Mouse (Mus musculus) thymus, adult 2 months (tissue): ENCODE data around the gene Foxk1. TPM values are rescaled to one million over a fixed set of nuclear protein-coding genes. Genes with fewer than 3 reads are reported as not detected.

Experiments used
- DNase-seq: peaks from one replicate; pipeline ENCODE4 v3.0.0; 2021
- H3K27ac ChIP-seq: fragments of 200-500 bp; 2 replicates; pipeline ENCODE4 v1.5.1; 2012; ENCODE audit warnings: low read length, control low read depth; ENCODE audit not compliant: control insufficient read depth, insufficient read depth
- H3K27me3 ChIP-seq: fragments of 200-500 bp; 2 replicates; pipeline ENCODE4 v1.6.1; 2012; ENCODE audit warnings: mild to moderate bottlenecking, low read length, moderate library complexity, mixed read lengths; ENCODE audit not compliant: control insufficient read depth, insufficient read depth
- H3K36me3 ChIP-seq: fragments of 200-500 bp; 2 replicates; pipeline ENCODE4 v1.6.1; 2012; ENCODE audit warnings: mild to moderate bottlenecking, low read length, moderate library complexity; ENCODE audit not compliant: control insufficient read depth, insufficient read depth
- H3K4me1 ChIP-seq: fragments of 200-500 bp; replicated peaks from 2 replicates; pipeline ENCODE4 v1.6.1; 2012; ENCODE audit warnings: low read length; ENCODE audit not compliant: control insufficient read depth, insufficient read depth
- H3K4me3 ChIP-seq: fragments of 200-500 bp; 2 replicates; pipeline ENCODE4 v1.5.1; 2012; ENCODE audit warnings: mild to moderate bottlenecking, low read length, control low read depth, moderate library complexity; ENCODE audit not compliant: control insufficient read depth, insufficient read depth
- CTCF ChIP-seq: fragments of 200-500 bp; IDR thresholded peaks from 2 replicates; pipeline ENCODE4 v1.5.1; 2012; ENCODE audit warnings: mild to moderate bottlenecking, control low read depth, low read length, moderate library complexity, borderline replicate concordance; ENCODE audit not compliant: control insufficient read depth, poor library complexity, insufficient read depth; ENCODE audit errors: extremely low read depth
- POLR2A ChIP-seq: fragments of 200-500 bp; IDR thresholded peaks from 2 replicates; pipeline ENCODE4 v1.6.1; 2012; ENCODE audit warnings: mild to moderate bottlenecking, low read length, control low read depth, moderate library complexity; ENCODE audit not compliant: control insufficient read depth, poor library complexity, insufficient read depth; ENCODE audit errors: extremely low read depth
- WGBS: fragments of 180-500 bp; shearing (Covaris S2); methylation state at CpG from one replicate; pipeline ENCODE4 v1.1.7; 2018; 5-methylcytosine and 5-hydroxymethylcytosine counted together
- polyA plus RNA-seq: library from polyadenylated mRNA; depleted of rRNA; stranded (reverse); fragments of >200 nt; gene quantifications from 2 replicates; pipeline ENCODE4 v1.2.3, GENCODE M21; 2012; rRNA removed

Gene Foxk1
- 27.9 and 33.7 TPM in 2 replicates for polyA plus RNA-seq

DNA sequence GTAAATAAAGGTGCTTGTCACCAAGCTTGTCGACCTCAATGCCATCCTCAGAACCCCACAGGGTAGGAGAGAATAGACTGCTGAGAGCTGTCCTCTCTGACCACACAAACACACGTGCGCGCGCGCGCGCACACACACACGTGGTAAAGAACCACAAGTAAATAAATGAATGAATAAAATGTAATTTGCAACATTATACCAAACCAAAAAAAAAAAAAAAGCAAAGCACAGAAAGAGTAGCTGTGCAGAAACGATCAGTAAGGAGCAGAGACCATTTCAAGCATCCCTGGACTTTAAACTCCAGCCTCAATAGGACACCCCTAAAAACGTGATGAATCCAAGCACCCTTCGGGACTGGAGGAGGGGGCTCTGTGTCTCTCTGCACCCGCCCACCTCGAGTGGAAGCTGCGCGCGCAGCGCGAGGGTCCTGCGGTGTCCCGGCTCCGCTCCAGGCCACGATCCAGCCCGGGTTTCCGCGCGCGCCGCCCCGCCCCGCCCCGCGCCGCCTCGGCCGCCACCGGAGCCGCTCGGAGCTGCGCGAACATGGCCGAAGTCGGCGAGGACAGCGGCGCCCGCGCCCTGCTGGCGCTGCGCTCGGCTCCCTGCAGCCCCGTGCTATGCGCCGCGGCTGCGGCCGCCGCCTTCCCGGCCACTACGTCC is at the start of gene Foxk1:
TSS of gene Foxk1 (plus strand) at position 517 of the 660 bp plus-strand sequence.
- H3K4me1 ChIP-seq = peaks cover 37% of the 10 kb centered on the region
- no peaks in the 10 kb centered on the region for H3K36me3 ChIP-seq
- H3K27ac ChIP-seq = peak within 1 kb of the TSS; percentile 8; the same call in 1 of the 2 replicates
- no peaks in the 10 kb centered on the region for H3K27me3 ChIP-seq
- TF ChIP-seq CTCF = peak; percentile 8; the same call in 1 of the 2 replicates
- TF ChIP-seq POLR2A = peak; percentile 63; the same call in 1 of the 2 replicates
- under 1% methylated on average over 59 of the region's 60 CpGs for WGBS
- H3K4me3 ChIP-seq = peak within 1 kb of the TSS; percentile 69
- DNase-seq = peak; percentile 97

GRCm38 (mm10) chr5:142352336-142352892 is 48.9 kb upstream of the Foxk1 start:
- TF ChIP-seq POLR2A (no peak), CTCF (no peak)
- no peaks in the 10 kb centered on the region for H3K27me3 ChIP-seq
- WGBS = 93% methylated on average over 5 of the region's 5 CpGs

DNA sequence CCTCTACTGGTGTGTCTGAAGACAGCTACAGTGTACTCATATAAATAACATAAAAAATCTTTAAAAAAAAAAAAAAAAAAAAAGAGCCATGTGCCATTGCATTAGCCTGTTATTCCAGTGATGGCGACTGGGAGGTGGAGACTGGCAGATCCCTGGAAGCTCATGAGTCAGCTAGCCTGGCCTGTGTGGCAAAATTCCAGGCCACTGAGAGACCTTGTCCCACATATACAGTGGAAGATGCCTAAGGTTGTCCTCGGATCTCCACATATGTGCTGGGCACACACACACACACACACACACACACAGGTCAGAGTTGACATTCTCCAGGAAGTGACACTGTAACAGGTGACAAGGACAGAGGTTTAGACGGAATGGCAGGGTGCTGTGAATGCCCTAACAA is 46.2 kb upstream of the Foxk1 start:
- Histone ChIP-seq H3K27me3 (no peaks in the 10 kb centered on the region), H3K4me3 (no peak overlapping the region), H3K36me3 (no peaks in the 10 kb centered on the region), H3K27ac (no peak overlapping the region), H3K4me1 (no peaks in the 10 kb centered on the region)
- no peak for DNase-seq
- 92% methylated on average over 3 of the region's 3 CpGs for WGBS
- TF ChIP-seq CTCF (no peak), POLR2A (no peak)

More at GRCm38 (mm10) chr5:142352336-142352892, 48.9 kb upstream of the Foxk1 start:
- Histone ChIP-seq H3K36me3 (no peaks in the 10 kb centered on the region), H3K4me1 (no peaks in the 10 kb centered on the region), H3K4me3 (no peak overlapping the region), H3K27ac (no peak overlapping the region)
- DNase-seq = no peak

- no peaks in the 10 kb centered on the region for H3K36me3 ChIP-seq
- H3K27me3 ChIP-seq = no peaks in the 10 kb centered on the region
- H3K4me1 ChIP-seq = no peaks in the 10 kb centered on the region
- 72% methylated on average over 5 of the region's 5 CpGs for WGBS
- H3K4me3 ChIP-seq = no peak overlapping the region
- H3K27ac ChIP-seq = no peak overlapping the region
- DNase-seq = no peak
- TF ChIP-seq POLR2A = no peak
- TF ChIP-seq CTCF = no peak
Observed at GRCm38 (mm10) chr5:142361166-142361565, 40.1 kb upstream of the Foxk1 start.

DNA sequence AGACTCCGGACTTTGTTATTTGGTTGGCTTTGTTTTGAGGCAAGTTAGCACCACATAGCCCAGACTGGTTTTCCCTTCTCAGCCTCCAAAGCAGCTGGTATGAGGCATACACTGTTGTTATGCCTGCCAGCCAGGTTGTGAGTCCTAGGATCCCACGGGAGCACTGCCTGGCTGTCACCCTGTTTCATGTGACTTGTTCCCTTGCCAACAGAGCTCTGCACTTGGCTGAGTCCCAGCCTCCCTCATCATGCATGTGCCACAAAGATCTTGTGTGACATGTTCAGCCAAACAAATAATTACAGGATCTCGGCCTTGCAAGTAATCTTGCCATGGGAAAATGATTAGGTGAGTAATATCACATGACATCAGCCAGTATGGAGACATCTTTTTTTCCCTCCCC is 38.4 kb upstream of the Foxk1 start:
- Histone ChIP-seq H3K4me1 (peaks cover 4% of the 10 kb centered on the region), H3K27ac (no peak overlapping the region), H3K36me3 (no peaks in the 10 kb centered on the region), H3K4me3 (no peak overlapping the region), H3K27me3 (no peaks in the 10 kb centered on the region)
- TF ChIP-seq POLR2A (no peak), CTCF (no peak)
- DNase-seq = no peak
- WGBS = 88% methylated on average over 3 of the region's 3 CpGs

GRCm38 (mm10) chr5:142364095-142364494 is 37.2 kb upstream of the Foxk1 start:
- no peak overlapping the region for H3K27ac ChIP-seq
- H3K4me3 ChIP-seq = no peak overlapping the region
- H3K4me1 ChIP-seq = peaks cover 4% of the 10 kb centered on the region
- TF ChIP-seq POLR2A = no peak
- 83% methylated on average over 5 of the region's 5 CpGs for WGBS
- no peak for DNase-seq
- H3K27me3 ChIP-seq = no peaks in the 10 kb centered on the region
- H3K36me3 ChIP-seq = no peaks in the 10 kb centered on the region
